In the genomic region with DNA sequence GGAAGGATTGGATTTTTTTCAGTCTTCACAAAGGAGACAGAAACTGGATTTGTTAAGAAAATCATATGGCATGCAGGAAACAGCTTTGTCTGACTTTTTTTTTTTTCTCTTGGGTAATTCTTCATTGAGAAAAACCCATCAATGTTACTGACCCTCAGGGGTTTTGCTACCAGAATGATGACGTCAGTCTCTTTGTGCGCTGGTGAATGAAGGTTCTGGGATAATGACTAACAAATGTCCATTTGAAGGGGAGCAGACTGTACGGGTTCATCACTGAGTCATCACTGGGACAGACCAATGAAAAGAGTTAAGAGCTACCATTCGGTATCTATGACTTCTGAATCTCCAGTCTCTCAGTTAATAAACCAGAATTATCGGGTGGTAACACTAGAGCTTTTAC, we compare ENCODE assay signal across 25 mouse cellular contexts.
DNase-seq lines count a peak whose midpoint lies in the region; ATAC-seq and TF ChIP-seq lines count a peak whose summit lies in the region.
"Had no signal": no experiment of that assay in that cellular context is flagged by ENCODE, and none has a peak within 500 bp of the region (broad histone marks: within the 10 kb centered on the region; RNA-seq: fewer than 3 reads in every experiment).

No protein-coding gene starts in this region.

- intact Hi-C loops in left cerebral cortex, postnatal 10 days (cut with DNase I), result no loop called here

- H3K27me3 ChIP-seq in embryonic facial prominence, embryonic 11.5 days (ENCODE audit: control insufficient read depth, insufficient read depth, low read length), result no peaks in the 10 kb centered on the region
- no peaks in the 10 kb centered on the region for H3K27me3 ChIP-seq in embryonic facial prominence, embryonic 10.5 days (replicated peaks; ENCODE audit: low read depth, poor library complexity, severe bottlenecking)
- no peaks in the 10 kb centered on the region for H3K27me3 ChIP-seq in midbrain, embryonic 14.5 days (ENCODE audit: control insufficient read depth, insufficient read depth, low read length)
- no peaks in the 10 kb centered on the region for H3K27me3 ChIP-seq in midbrain, embryonic 15.5 days (replicated peaks)
- no peaks in the 10 kb centered on the region for H3K27me3 ChIP-seq in Patski
- H3K27me3 ChIP-seq: embryonic facial prominence, embryonic 12.5 days; hindbrain, embryonic 12.5 days; intestine, embryonic 15.5 days; liver, embryonic 15.5 days; lung, embryonic 15.5 days had no signal

- H3K9ac ChIP-seq in embryonic facial prominence, embryonic 11.5 days (replicated peaks; ENCODE audit: low read length), result no peak overlapping the region
- H3K9ac ChIP-seq in midbrain, embryonic 14.5 days (replicated peaks; ENCODE audit: low read length), result no peak overlapping the region
- H3K9ac ChIP-seq in midbrain, embryonic 15.5 days, result no peak overlapping the region
- H3K9ac ChIP-seq: embryonic facial prominence, embryonic 12.5 days; hindbrain, embryonic 12.5 days; intestine, embryonic 15.5 days; liver, embryonic 15.5 days; lung, embryonic 15.5 days had no signal

- peak; percentile 35 for DNase-seq in embryonic facial prominence, embryonic 11.5 days (ENCODE audit: low spot score)
- no peak for DNase-seq in embryonic facial prominence, embryonic 10.5 days (ENCODE audit: low spot score)
- DNase-seq in midbrain, embryonic 14.5 days, result peak; percentile 11
- peak; percentile 68 for DNase-seq in Patski (ENCODE audit: low read depth, low spot score)
- no peak for DNase-seq in left cerebral cortex, postnatal 10 days (ENCODE audit: extremely low spot score in 1 of 2, low spot score in 2 of 2)
- DNase-seq: adrenal gland, postnatal 14 days; cerebellum, adult 2 months; cerebellum, postnatal 25 days; gastrocnemius, postnatal 14 days; heart, postnatal 14 days; kidney, adult 2 months; kidney, postnatal 36 days; layer of hippocampus, postnatal 36 days; right cerebral cortex, postnatal 4 days; thymus, adult 2 months; thymus, postnatal 36 days had no signal

- H3K4me3 ChIP-seq in embryonic facial prominence, embryonic 11.5 days (ENCODE audit: low read depth, low read length), result no peak overlapping the region
- no peak overlapping the region for H3K4me3 ChIP-seq in embryonic facial prominence, embryonic 10.5 days
- no peak overlapping the region for H3K4me3 ChIP-seq in midbrain, embryonic 14.5 days (replicated peaks; ENCODE audit: low read depth, low read length)
- no peak overlapping the region for H3K4me3 ChIP-seq in midbrain, embryonic 15.5 days
- H3K4me3 ChIP-seq: embryonic facial prominence, embryonic 12.5 days; hindbrain, embryonic 12.5 days; intestine, embryonic 15.5 days; liver, embryonic 15.5 days; lung, embryonic 15.5 days had no signal

- H3K4me1 ChIP-seq in embryonic facial prominence, embryonic 11.5 days (ENCODE audit: control insufficient read depth, insufficient read depth, low read length), result no peaks in the 10 kb centered on the region
- H3K4me1 ChIP-seq in embryonic facial prominence, embryonic 10.5 days, result no peaks in the 10 kb centered on the region
- H3K4me1 ChIP-seq in midbrain, embryonic 14.5 days (ENCODE audit: control insufficient read depth, insufficient read depth, low read length), result no peaks in the 10 kb centered on the region
- no peaks in the 10 kb centered on the region for H3K4me1 ChIP-seq in midbrain, embryonic 15.5 days
- H3K4me1 ChIP-seq: embryonic facial prominence, embryonic 12.5 days; hindbrain, embryonic 12.5 days; intestine, embryonic 15.5 days; liver, embryonic 15.5 days; lung, embryonic 15.5 days had no signal

- no peak overlapping the region for H3K27ac ChIP-seq in embryonic facial prominence, embryonic 11.5 days (replicated peaks; ENCODE audit: low read depth, low read length)
- H3K27ac ChIP-seq in embryonic facial prominence, embryonic 10.5 days (replicated peaks), result no peak overlapping the region
- no peak overlapping the region for H3K27ac ChIP-seq in midbrain, embryonic 14.5 days (replicated peaks; ENCODE audit: low read depth, low read length)
- H3K27ac ChIP-seq in midbrain, embryonic 15.5 days, result no peak overlapping the region
- H3K27ac ChIP-seq: embryonic facial prominence, embryonic 12.5 days; hindbrain, embryonic 12.5 days; hindbrain, postnatal 0 days; intestine, embryonic 15.5 days; liver, embryonic 15.5 days; lung, embryonic 15.5 days had no signal

- WGBS in embryonic facial prominence, embryonic 11.5 days, result 39% methylated on average over 5 of the region's 5 CpGs
- 56% methylated on average over 5 of the region's 5 CpGs for WGBS in embryonic facial prominence, embryonic 10.5 days
- 57% methylated on average over 5 of the region's 5 CpGs for WGBS in midbrain, embryonic 14.5 days
- 57% methylated on average over 5 of the region's 5 CpGs for WGBS in midbrain, embryonic 15.5 days

- ATAC-seq in embryonic facial prominence, embryonic 11.5 days (replicated peaks; ENCODE audit: insufficient number of reproducible peaks, low FRiP score, low TSS enrichment, low read depth), result no peak
- no peak for ATAC-seq in midbrain, embryonic 14.5 days (ENCODE audit: low FRiP score, low TSS enrichment)
- ATAC-seq in midbrain, embryonic 15.5 days (replicated peaks), result no peak
- ATAC-seq in Patski, result no peak
- no peak for ATAC-seq in megakaryocyte, adult 5-6 weeks (ENCODE audit: poor library complexity, severe bottlenecking)
- ATAC-seq: hindbrain, postnatal 0 days; intestine, embryonic 15.5 days; midbrain, embryonic 16.5 days had no signal

- no peaks in the 10 kb centered on the region for H3K9me3 ChIP-seq in embryonic facial prominence, embryonic 11.5 days (replicated peaks; ENCODE audit: control insufficient read depth, low read length)
- H3K9me3 ChIP-seq in embryonic facial prominence, embryonic 10.5 days, result no peaks in the 10 kb centered on the region
- H3K9me3 ChIP-seq in midbrain, embryonic 14.5 days (ENCODE audit: control insufficient read depth, low read length), result no peaks in the 10 kb centered on the region
- H3K9me3 ChIP-seq in midbrain, embryonic 15.5 days, result no peaks in the 10 kb centered on the region
- H3K9me3 ChIP-seq: embryonic facial prominence, embryonic 12.5 days; hindbrain, embryonic 12.5 days; intestine, embryonic 15.5 days; liver, embryonic 15.5 days; lung, embryonic 15.5 days had no signal

- in situ Hi-C loops in Patski (cut with MboI; ENCODE audit: low pct_unique_long_range_greater_than_20kb), result no loop called here

- TF ChIP-seq CTCF in Patski (IDR thresholded peaks at IDR 0.05), result no peak

- H3K4me2 ChIP-seq in embryonic facial prominence, embryonic 11.5 days (ENCODE audit: low read depth, low read length), result no peak overlapping the region
- H3K4me2 ChIP-seq in midbrain, embryonic 14.5 days (ENCODE audit: low read length), result no peak overlapping the region
- H3K4me2 ChIP-seq in midbrain, embryonic 15.5 days, result no peak overlapping the region
- H3K4me2 ChIP-seq: embryonic facial prominence, embryonic 12.5 days; hindbrain, embryonic 12.5 days; intestine, embryonic 15.5 days; liver, embryonic 15.5 days; lung, embryonic 15.5 days had no signal

- POLR2A ChIA-PET in Patski (lab: Charles Lee), result no interaction called here

- no peaks in the 10 kb centered on the region for H3K36me3 ChIP-seq in embryonic facial prominence, embryonic 11.5 days (replicated peaks; ENCODE audit: control insufficient read depth, insufficient read depth, low read depth, low read length)
- no peaks in the 10 kb centered on the region for H3K36me3 ChIP-seq in embryonic facial prominence, embryonic 10.5 days (replicated peaks)
- no peaks in the 10 kb centered on the region for H3K36me3 ChIP-seq in midbrain, embryonic 14.5 days (ENCODE audit: control insufficient read depth, insufficient read depth, low read length)
- no peaks in the 10 kb centered on the region for H3K36me3 ChIP-seq in midbrain, embryonic 15.5 days (replicated peaks)
- H3K36me3 ChIP-seq: embryonic facial prominence, embryonic 12.5 days; hindbrain, embryonic 12.5 days; intestine, embryonic 15.5 days; liver, embryonic 15.5 days; lung, embryonic 15.5 days had no signal

- CTCF ChIA-PET in Patski (lab: Charles Lee), result interaction anchor here (0.8 to 1.0 kb wide), 2 partner anchors 14 to 15 kb away, joined by 3 to 4 read pairs; no protein-coding TSS in a partner anchor

Comparison
In these comparisons a context has a peak if more than half of its experiments do, and no peak if none do; other contexts are left out.
1. DNase-seq: peak in embryonic facial prominence, embryonic 11.5 days (single experiment), midbrain, embryonic 14.5 days (single experiment) and Patski (single experiment); none in embryonic facial prominence, embryonic 10.5 days (single experiment) and left cerebral cortex, postnatal 10 days (0 of 2).